Mouse (Mus musculus) CH12.LX (cell line): ENCODE data around the gene Adarb1. TPM values are rescaled to one million over a fixed set of nuclear protein-coding genes. Genes with fewer than 3 reads are reported as not detected.

Source experiments
- DNase-seq: peaks from one replicate; pipeline ENCODE4 v3.0.0-alpha.2; 2013; ENCODE audit errors: extremely low read depth
- H3K27ac ChIP-seq: 2 replicates; pipeline ENCODE4 v1.5.1; 2012; ENCODE audit warnings: low read depth, mild to moderate bottlenecking, control low read depth, moderate library complexity; ENCODE audit not compliant: insufficient read depth
- H3K27me3 ChIP-seq: replicated peaks from 2 replicates; pipeline ENCODE3; 2012; ENCODE audit warnings: inconsistent platforms
- H3K36me3 ChIP-seq, 2 experiments: replicated peaks in 1 of 2; 2 replicates each; pipeline versions ENCODE3 to v1.6.1; 2012; ENCODE audit warnings: inconsistent platforms in 1 of 2, low read length in 1 of 2, mild to moderate bottlenecking in 1 of 2, mixed read lengths in 1 of 2, moderate library complexity in 1 of 2; ENCODE audit not compliant: control insufficient read depth in 1 of 2, insufficient read depth in 1 of 2
- H3K4me1 ChIP-seq, 2 experiments: 2 replicates each; pipeline ENCODE4 v1.6.1; 2012; ENCODE audit warnings: inconsistent platforms in 1 of 2, moderate library complexity in 1 of 2; ENCODE audit not compliant: insufficient read depth in 2 of 2, control insufficient read depth in 1 of 2
- H3K4me2 ChIP-seq: 2 replicates; pipeline ENCODE4 v1.6.1; 2012; ENCODE audit warnings: low read depth, mild to moderate bottlenecking, control low read depth; ENCODE audit not compliant: poor library complexity, insufficient read depth, severe bottlenecking
- H3K4me3 ChIP-seq, 3 experiments: fragments of 150-350 bp in 1 of 3; sonication (generic) in 1 of 3; replicated peaks in 1 of 3; 2 replicates each; pipeline versions ENCODE3 to v1.5.1; 2011 to 2012; ENCODE audit warnings: low read depth in 2 of 3, low read length in 2 of 3, mild to moderate bottlenecking in 2 of 3, moderate library complexity in 2 of 3, control low read depth in 1 of 3, improper control_type of control experiment in 1 of 3, inconsistent platforms in 1 of 3, mixed read lengths in 1 of 3; ENCODE audit not compliant: poor library complexity in 1 of 3
- H3K79me2 ChIP-seq: replicated peaks from 2 replicates; pipeline ENCODE4 v1.6.1; 2012; ENCODE audit warnings: mild to moderate bottlenecking, moderate library complexity; ENCODE audit not compliant: control insufficient read depth, poor library complexity, insufficient read depth, severe bottlenecking; ENCODE audit errors: extremely low read depth
- H3K9ac ChIP-seq: 2 replicates; pipeline ENCODE4 v1.6.1; 2012; ENCODE audit warnings: low read depth, mild to moderate bottlenecking, control low read depth, moderate library complexity; ENCODE audit not compliant: insufficient read depth
- H3K9me3 ChIP-seq: replicated peaks from 2 replicates; pipeline ENCODE3; 2012; ENCODE audit warnings: low read length, inconsistent platforms, mixed read lengths
- BHLHE40 ChIP-seq: IDR thresholded peaks from 2 replicates; pipeline ENCODE4 v1.6.1; 2011; ENCODE audit warnings: mild to moderate bottlenecking, low read depth, low read length, improper control_type of control experiment
- CHD1 ChIP-seq: IDR thresholded peaks from 2 replicates; pipeline ENCODE4 v1.6.1; 2012; ENCODE audit warnings: low read depth, low read length, improper control_type of control experiment, inconsistent platforms
- CTCF ChIP-seq, 2 experiments: IDR thresholded peaks in 1 of 2; conservative IDR thresholded peaks in 1 of 2; 2 replicates each; pipeline ENCODE4 v1.5.1; 2011 to 2012; ENCODE audit warnings: low read depth in 2 of 2, low read length in 2 of 2, improper control_type of control experiment in 1 of 2, inconsistent platforms in 1 of 2, mild to moderate bottlenecking in 1 of 2, moderate library complexity in 1 of 2
- EP300 ChIP-seq: IDR thresholded peaks from 2 replicates; pipeline ENCODE4 v1.6.1; 2011; ENCODE audit warnings: low read length, improper control_type of control experiment
- ETS1 ChIP-seq: conservative IDR thresholded peaks from 2 replicates; pipeline ENCODE4 v1.6.1; 2012; ENCODE audit warnings: low read depth, mild to moderate bottlenecking, inconsistent platforms, low read length, improper control_type of control experiment, moderate library complexity
- GABPA ChIP-seq: IDR thresholded peaks from 2 replicates; pipeline ENCODE4 v1.6.1; 2012; ENCODE audit warnings: low read depth, low read length, improper control_type of control experiment, inconsistent platforms; ENCODE audit not compliant: insufficient replicate concordance
- HCFC1 ChIP-seq: IDR thresholded peaks from 2 replicates; pipeline ENCODE4 v1.6.1; 2012; ENCODE audit warnings: low read depth, mild to moderate bottlenecking, inconsistent platforms, low read length, improper control_type of control experiment
- IRF4 ChIP-seq: IDR thresholded peaks from 2 replicates; pipeline ENCODE4 v1.6.1; 2014; ENCODE audit warnings: low read depth, mild to moderate bottlenecking, inconsistent platforms, low read length, improper control_type of control experiment
- JUND ChIP-seq: conservative IDR thresholded peaks from 2 replicates; pipeline ENCODE4 v1.6.1; 2011; ENCODE audit warnings: low read depth, low read length, improper control_type of control experiment
- MAFK ChIP-seq: IDR thresholded peaks from 2 replicates; pipeline ENCODE4 v1.6.1; 2011; ENCODE audit warnings: low read length, improper control_type of control experiment; ENCODE audit not compliant: insufficient replicate concordance
- MAX ChIP-seq: IDR thresholded peaks from 2 replicates; pipeline ENCODE4 v1.6.1; 2011; ENCODE audit warnings: low read length, improper control_type of control experiment
- MAZ ChIP-seq: IDR thresholded peaks from 2 replicates; pipeline ENCODE4 v1.6.1; 2012; ENCODE audit warnings: low read depth, mild to moderate bottlenecking, inconsistent platforms, low read length, improper control_type of control experiment, moderate library complexity
- MXI1 ChIP-seq: IDR thresholded peaks from 2 replicates; pipeline ENCODE4 v1.6.1; 2011; ENCODE audit warnings: mild to moderate bottlenecking, low read depth, low read length, improper control_type of control experiment
- NELFE ChIP-seq: IDR thresholded peaks from 2 replicates; pipeline ENCODE4 v1.6.1; 2011; ENCODE audit warnings: low read depth, low read length, improper control_type of control experiment
- POLR2A ChIP-seq: IDR thresholded peaks from 2 replicates; pipeline ENCODE4 v1.6.1; 2011; ENCODE audit warnings: low read depth, mild to moderate bottlenecking, improper control_type of control experiment, low read length
- SIN3A ChIP-seq: IDR thresholded peaks from 2 replicates; pipeline ENCODE4 v1.6.1; 2012; ENCODE audit warnings: low read length, improper control_type of control experiment, inconsistent platforms
- SMC3 ChIP-seq: IDR thresholded peaks from 2 replicates; pipeline ENCODE4 v1.6.1; 2011; ENCODE audit warnings: low read depth, low read length, improper control_type of control experiment
- TBP ChIP-seq: conservative IDR thresholded peaks from 2 replicates; pipeline ENCODE4 v1.6.1; 2011; ENCODE audit warnings: low read depth, low read length, improper control_type of control experiment
- TCF12 ChIP-seq: IDR thresholded peaks from 2 replicates; pipeline ENCODE4 v1.6.1; 2014; ENCODE audit warnings: low read depth, mild to moderate bottlenecking, inconsistent platforms, low read length, improper control_type of control experiment
- ZC3H11A ChIP-seq: IDR thresholded peaks from 2 replicates; pipeline ENCODE4 v1.6.1; 2012; ENCODE audit warnings: low read depth, mild to moderate bottlenecking, inconsistent platforms, low read length, improper control_type of control experiment
- ZMIZ1 ChIP-seq: IDR thresholded peaks from 2 replicates; pipeline ENCODE4 v1.6.1; 2012; ENCODE audit warnings: low read depth, mild to moderate bottlenecking, inconsistent platforms, low read length, improper control_type of control experiment
- ZNF384 ChIP-seq: IDR thresholded peaks from 2 replicates; pipeline ENCODE4 v1.6.1; 2012; ENCODE audit warnings: low read depth, low read length, improper control_type of control experiment, inconsistent platforms
- dilution Hi-C: fragments of 300-500 bp; cut with MboI; formaldehyde crosslinking; loops from 2 replicates; pipeline ENCODE4 v1.14.3; 2020; ENCODE audit warnings: low sequenced_read_pairs; ENCODE audit not compliant: extremely low pct_unique_long_range_greater_than_20kb, extremely low pct_ligation_motif_present
- in situ Hi-C: fragments of 300-500 bp; cut with MboI; formaldehyde crosslinking; loops from 3 replicates; pipeline ENCODE4 v1.14.3; 2019; ENCODE audit warnings: low sequenced_read_pairs, low pct_ligation_motif_present, low pct_unique_long_range_greater_than_20kb, mixed read lengths
- polyA plus RNA-seq: library from polyadenylated mRNA; unstranded; fragments of >175 nt; gene quantifications from 2 replicates; pipeline ENCODE4 v1.2.1, GENCODE M21; 2012; ENCODE audit warnings: low read depth; ENCODE audit not compliant: insufficient read length
- total RNA-seq, 2 experiments: library from RNA; depleted of rRNA; stranded (reverse); fragments of 300-350 nt in 1 of 2; fragments of >200 nt in 1 of 2; gene quantifications; 2 replicates each; pipeline ENCODE4 v1.2.3; 2012 to 2014

Gene Adarb1
- total and polyA plus RNA-seq, 3 experiments: 1.7 to 3.5 (median 2.4) TPM

DNA sequence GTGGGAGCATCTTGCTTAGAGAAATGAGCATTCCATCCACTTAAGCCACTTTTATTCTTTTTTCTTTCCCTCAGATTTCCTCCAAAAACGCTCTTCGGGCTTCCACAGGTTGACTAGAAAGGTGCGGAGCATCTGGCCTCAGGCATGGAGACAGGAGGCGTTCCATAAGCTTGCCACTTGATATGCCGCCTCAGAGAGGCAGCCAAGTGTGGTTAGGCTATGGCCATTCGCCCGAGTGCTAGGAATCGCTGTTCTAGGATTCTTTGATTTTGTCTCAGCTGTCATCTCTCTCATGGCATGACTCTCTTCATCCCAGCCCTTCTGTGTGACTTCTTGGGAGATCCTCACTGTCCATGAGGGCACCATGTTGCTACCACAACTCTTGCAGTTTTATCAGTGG is 43.1 kb upstream of the Adarb1 start:
- TF ChIP-seq EP300 (no peak), MXI1 (no peak), MAZ (no peak), SIN3A (no peak), CHD1 (no peak), GABPA (no peak), POLR2A (no peak), ZC3H11A (no peak), TBP (no peak), MAX (no peak), TCF12 (no peak), ETS1 (no peak), JUND (no peak), BHLHE40 (no peak), NELFE (no peak), IRF4 (no peak), SMC3 (no peak), HCFC1 (no peak)
- Histone ChIP-seq H3K27me3 (peaks cover 27% of the 10 kb centered on the region), H3K27ac (no peak overlapping the region), H3K36me3 (no peaks in the 10 kb centered on the region), H3K9me3 (no peaks in the 10 kb centered on the region), H3K9ac (no peak overlapping the region), H3K4me2 (no peak overlapping the region), H3K4me1 (peaks cover 3 to 8% of the 10 kb centered on the region in 2 experiments; a peak in 3 of 4 replicates), H3K4me3 (no peak overlapping the region), H3K79me2 (no peaks in the 10 kb centered on the region)
- DNase-seq: no peak
- in situ Hi-C loops: no loop called here
- dilution Hi-C loops: no loop called here

DNA sequence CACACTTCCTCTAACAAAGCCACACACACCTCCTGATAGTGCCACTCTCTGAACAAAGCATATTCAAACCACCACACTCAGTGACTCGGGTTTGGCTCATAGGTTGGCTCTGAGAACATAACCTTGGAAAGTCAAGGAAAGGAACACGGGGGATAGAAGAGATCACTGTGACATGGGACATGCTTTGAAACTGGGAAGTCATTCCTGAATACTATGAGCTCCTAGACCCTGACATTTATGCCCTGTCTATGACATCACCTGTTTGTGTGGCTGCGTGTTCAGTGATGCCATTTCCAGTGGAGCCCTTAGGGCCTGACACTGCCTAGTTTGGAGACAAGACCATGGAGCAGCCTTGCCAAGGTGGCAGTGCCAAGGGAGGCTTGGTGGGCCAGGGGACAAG is 39.6 kb upstream of the Adarb1 start:
- Histone ChIP-seq H3K79me2 (no peaks in the 10 kb centered on the region), H3K36me3 (no peaks in the 10 kb centered on the region), H3K4me2 (no peak overlapping the region), H3K27me3 (peaks cover 51% of the 10 kb centered on the region), H3K4me3 (no peak overlapping the region), H3K9me3 (peaks cover 2% of the 10 kb centered on the region), H3K4me1 (no peaks in the 10 kb centered on the region), H3K9ac (no peak overlapping the region), H3K27ac (no peak overlapping the region)
- DNase-seq: no peak
- in situ Hi-C loops: no loop called here
- TF ChIP-seq CTCF (conservative IDR thresholded peaks at IDR 0.05 in 1 of 2, IDR thresholded peaks at IDR 0.05 in 1 of 2; ENCODE audit: low read depth in 2 of 2, low read length in 2 of 2) (no peak), ZMIZ1 (no peak), ZNF384 (no peak), MAFK (no peak)
- dilution Hi-C loops: no loop called here
